Mouse (Mus musculus): ENCODE measurements around the gene Fam229b.

Gene Fam229b

DNA sequence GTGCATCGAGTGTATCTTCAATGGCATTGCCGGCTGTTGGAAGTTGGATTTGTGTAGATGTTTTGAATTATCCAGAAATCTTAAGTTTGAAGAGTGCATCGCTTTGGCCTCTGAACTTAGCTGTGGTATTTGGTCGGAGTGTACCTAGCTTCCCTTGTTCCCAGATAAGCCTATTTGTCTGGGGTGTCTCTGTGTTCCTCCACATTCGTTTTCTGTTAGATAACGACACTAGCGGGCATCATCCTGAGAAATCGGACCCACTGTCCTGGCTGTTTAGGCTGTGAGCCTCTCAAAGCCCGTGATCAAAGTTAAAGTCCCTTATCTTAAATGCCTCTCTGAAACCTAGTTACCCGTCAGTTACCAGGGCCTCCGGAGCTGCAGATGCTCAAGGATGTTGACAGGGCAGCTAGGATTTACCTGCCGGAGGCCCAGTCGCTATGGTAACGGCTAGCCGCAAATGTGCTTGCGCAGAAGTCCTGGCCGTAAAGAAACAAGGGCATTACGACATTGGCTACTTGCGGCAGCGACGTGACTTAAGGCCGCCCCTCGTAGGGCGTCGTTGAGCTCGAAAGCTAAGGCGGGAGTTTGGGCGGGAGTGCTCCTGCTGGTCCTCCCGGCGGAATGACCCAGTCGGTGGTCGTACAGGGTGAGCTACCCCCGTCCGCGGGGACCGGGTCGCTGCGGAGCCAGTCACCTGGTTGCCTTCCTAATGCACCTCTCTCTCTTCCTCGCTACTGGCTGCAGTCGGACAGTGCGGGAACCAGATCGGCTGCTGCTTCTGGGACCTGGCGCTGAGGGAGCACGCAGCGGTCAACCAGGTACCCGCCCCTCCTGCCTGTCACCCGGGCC is at the start of gene Fam229b, which contains the start of gene Tube1:
TSS of gene Fam229b (minus strand) at position 453 of the 849 bp plus-strand sequence.
TSS of gene Tube1 (plus strand) at position 515 of the 849 bp plus-strand sequence.
- peak; percentile 91 to 93 for DNase-seq

DNA sequence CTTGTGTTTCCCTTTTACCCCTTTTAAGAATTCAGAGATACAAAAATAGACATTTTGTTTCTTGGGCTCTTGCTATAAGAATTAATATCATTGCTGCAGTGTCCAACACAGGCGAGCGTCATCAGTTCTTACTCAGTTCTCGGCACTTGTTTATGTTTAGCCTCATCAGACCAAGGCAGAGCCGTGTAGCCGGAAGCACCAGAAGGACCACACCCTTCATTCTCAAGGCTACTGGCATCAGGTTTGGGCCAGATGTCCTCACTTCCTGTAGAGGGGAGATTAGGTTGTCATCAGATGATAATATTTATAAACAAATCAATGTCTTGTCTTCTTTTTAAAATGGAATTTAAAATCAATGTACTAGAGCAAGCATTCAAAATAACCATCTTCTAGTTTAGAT is 43.3 kb upstream of the Fam229b start:
- DNase-seq: peak; percentile 22 to 56

DNA sequence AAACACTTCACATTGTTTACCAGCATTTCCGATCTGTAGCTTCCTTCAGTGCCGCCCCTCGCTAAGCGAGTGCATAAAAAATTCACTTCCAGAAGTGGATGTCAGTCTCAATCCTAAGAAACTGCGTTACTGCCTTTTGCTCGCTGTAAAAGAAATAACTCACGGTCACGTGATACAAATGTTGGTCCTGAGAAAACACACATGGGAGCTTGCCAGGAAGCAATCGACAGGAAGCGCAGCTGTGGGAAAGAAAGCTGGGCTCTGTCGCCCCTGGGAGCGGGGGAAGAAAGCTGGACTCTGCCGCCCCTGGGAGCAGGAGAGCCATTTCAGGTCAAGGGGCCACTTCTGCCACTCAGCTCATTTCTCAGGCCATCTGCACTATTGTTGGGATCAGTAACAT is 39.4 kb upstream of the Fam229b start:
- peak; percentile 15 to 54 for DNase-seq

DNA sequence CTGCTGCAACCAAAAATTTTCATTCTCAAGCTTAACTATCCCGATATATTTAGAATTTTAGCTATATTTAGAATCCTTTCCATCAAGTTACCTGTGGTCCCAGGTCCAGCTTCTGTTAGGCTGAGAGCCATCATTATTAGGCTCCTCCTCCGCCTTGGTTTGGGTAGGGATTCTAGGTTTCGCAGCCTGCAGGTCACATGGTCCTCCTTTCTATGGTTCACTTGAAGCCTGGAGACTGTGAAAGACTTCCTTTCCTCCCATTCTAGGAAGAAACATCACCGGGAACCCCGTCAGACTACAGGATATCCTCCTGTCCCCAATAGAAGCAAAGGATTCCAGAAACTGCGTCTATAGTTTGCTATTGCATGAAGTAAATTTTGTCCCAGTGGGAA is 38.8 kb upstream of the Fam229b start:
- no peak for DNase-seq

DNA sequence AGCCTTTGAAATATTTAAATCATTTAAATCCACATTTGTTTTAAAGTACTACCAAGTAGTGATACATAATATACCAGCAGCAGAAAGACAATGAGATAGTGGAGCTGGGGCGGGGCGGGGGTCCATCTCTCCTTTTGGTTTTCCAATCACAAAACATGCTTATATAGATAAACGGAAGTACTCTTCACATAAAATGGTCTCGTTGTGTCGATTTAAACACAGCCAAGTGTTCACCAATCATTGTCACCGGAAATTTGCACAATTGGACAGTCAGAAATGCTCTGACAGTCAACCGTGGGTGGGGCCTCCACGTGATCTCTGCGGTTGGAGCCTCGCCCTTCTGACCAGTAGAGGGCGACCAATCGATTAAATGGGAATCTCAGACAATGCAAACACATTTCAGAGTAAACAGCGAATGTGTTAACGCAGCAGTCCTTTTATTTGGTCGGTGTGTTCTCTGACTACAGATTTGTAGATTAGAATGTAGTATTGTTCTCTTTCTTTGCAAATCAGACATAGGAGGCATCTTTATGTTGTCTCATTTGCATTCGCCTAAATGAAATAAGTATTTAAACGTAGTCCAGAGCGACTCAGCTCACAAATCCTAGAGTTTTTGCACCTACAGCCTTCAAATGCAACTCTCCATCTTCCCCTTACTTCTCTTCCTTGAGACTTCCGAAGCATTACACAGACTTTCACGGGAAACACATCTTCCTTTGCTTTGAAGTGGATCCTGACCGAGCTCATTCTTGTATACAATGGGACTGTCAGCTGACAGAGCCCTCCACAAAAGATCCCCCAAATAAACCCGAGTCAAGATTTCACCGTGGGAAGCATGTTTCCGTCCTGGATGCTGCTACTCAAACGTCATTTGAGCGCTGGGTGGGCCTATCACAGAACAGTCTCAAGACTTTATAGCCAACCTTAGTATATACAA is 38.2 kb upstream of the Fam229b start:
- DNase-seq: peak; percentile 87 to 91

DNA sequence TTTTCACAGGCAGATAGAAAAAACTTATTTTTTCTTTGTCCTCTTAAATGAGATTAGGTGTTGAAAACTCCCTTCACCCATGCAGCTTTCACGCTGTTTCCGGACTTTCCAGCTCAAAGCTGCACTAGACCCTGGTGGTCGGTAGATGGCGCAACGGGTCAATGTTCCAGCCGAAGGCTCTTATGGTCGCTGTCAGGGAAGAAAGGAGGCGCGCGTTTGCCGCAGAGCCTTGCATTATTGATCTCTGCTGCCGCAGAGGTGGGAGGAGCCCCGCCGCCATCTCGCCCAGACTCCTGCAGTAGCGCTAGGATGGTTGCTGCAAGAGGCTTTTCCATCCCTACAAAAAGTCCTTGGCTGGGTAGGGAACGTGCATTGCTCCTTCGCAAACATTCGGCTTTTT is 37.4 kb upstream of the Fam229b start:
- peak; percentile 90 to 91 for DNase-seq

DNA sequence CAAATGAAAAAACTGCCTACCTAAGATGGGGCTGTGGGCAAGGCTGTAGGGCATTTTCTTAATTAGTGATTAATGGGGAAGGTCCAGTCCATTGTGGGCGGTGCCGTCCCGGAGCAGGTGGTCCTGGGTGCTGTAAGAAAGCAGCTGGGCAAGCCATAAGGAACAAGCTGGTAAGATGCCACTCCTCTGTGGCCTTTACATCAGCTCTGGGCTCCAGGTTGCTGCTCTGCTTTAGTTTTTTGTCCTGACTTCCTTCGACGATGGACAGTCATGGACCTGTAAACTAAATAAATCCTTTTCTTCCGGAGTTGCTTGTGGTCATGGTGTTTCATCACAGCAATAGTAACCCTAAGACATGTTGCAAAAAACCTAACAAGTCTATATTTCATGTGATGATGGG is 37.0 kb upstream of the Fam229b start:
- DNase-seq: no peak

DNA sequence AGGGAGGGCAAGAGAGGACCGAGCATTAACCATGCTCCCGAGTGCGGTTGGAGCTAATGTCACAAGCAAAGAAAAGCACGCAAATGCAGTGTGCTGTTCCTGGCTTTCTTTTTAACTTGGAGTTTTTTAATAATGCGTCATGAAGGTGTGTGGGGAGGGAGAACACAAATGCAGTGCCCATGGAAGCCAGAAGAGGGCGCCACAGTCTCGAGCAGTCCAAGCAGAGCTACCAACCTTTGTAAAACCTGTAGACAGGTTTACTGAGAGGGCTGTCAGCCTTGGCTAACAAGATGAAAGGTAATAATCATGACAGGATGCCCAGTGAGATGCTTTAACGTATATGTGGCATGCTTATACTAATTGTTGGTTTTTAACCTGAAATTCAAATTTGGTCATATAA is 36.5 kb upstream of the Fam229b start:
- DNase-seq: peak; percentile 60 to 71

DNA sequence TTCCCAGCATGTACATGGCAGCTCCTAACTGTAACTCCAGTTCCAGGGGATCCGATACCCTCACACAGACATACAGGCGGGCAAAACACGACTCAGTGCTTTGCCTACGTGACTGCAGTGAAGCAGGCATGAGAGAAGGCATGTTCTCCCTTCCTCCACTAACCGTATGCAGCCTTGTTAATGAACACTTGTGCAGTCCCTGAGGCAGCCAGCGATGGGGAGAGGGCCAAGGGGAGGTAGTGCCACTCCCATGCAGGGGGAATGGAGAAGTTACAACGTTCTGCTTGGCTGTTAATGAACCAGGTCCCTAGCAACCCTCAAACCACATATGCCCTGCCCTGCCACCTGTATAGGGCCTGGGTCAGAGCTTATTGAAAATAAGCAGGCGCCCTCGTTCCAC is 35.9 kb upstream of the Fam229b start:
- DNase-seq: no peak

DNA sequence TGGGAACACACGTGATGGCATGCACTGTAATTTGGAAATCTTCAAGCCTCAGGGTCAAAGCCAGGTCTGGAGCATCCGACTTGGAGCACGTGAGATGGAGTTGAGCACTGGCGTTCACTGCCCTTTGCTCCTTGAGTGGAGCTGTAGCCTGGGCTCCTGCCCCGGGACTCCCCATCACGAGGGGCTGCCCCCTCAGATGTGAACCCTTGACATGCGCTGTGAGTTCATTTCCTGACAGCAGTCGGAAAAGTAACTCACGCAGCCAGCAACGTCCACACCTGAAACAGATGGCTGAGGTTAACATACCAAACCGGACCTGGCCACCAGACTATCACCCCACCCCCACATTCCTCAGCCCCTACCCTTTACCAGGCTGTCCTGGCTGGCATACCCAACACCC is 33.9 kb upstream of the Fam229b start:
- DNase-seq: no peak

DNA sequence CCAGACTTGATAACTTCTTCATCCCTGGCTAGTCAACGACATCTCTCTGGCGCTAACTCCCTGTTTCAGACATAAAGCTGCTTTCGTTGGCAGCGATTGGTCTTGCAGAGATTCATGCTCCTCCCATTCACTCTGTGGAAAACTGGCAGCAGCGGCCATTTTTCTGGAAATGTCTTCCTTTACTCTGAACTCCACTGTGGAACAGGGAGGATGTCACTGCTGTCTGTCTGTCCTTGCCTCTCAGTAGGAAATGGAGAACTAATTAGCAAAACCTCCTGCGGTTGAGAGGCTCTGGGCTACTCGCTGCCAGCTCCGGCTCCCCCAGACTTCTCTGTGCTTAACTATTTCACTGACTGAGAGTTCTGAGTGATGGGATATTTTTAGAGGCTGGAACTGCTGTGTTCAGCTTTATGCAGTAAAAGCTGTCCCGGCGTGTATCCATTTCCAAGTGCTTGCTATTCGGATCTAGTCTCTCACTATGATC is 32.0 kb upstream of the Fam229b start:
- peak in 1 of 2 experiments; percentile 14 for DNase-seq

DNA sequence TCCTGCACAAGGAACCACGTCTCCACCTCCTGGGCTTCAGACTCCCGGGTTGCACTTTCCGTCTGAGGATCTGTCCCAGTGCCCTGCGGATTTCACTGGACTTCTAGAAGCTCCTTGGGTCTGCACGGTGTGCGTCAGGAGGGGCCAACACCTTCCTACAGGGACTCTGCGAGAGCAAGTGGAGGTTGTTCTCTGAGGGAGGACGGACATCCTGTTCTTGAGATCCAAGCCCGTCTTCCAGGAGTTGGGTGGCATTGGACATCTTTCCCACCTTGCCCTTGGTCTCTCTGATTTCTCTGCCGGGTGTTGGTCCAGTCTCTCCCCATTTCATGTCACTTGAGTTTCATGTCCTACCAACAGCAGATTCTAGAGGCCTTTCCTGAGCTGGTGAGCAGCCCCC is 30.0 kb upstream of the Fam229b start, which contains the start of gene Ccn6:
TSS of gene Ccn6 (minus strand) at position 101 of the 400 bp plus-strand sequence.
- no peak for DNase-seq

DNA sequence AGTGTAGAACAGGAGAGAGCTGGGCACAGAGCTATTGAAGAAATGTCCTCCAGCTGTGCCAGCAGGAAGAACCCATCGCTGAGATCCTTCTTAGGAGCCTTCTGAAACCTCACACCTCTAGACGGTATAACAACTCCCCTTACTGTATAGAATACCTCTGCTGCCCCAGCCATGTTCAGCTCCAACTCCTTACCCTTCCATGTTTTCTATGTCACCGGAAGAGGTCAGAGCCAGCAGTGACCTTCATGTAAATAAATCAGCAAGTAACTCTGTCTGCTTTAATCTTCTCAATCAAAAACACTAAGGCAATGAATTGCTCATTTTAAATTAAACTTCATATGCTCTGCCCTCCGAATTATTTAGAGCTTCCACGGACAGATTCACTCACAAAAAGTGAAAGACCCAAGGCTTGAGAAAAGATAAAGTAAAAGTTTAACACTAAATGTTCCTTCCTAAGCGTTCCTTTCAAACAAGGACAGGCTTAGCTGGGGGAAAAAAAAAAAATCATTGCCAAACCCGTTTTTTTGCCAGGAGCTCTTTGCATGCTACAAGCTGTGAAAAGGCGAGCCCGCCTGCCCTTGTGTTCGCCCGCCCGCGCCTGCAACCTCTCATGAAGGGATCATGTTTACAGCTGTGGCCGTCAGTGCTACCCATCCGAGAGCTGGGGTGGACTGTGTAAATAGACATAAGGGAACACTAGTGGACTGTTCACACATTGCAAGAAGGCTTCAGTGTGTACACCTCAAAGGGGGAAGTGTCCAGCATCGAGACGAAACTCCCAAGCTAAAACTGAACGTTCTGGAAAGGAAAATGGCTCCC is 29.2 kb upstream of the Fam229b start:
- peak in 1 of 2 experiments; percentile 28 for DNase-seq

DNA sequence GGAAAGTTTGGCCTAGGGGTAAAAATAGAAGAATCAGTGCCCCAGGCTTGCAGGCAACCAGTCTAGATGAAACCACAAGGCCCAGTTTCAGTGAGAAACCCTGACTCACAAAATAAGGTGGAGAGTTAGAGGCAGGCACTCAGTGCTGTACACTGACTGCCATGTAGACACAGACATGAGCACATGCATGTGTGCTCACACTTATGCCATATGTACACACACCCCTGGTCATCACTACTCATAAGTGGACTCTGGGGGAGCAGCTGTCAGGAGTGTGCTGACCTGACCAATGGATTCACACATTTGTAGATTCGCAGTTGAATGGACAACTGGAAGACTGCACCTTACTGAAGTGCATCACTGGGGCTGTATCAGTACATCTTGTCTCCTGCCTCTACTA is 27.7 kb upstream of the Fam229b start:
- no peak for DNase-seq

DNA sequence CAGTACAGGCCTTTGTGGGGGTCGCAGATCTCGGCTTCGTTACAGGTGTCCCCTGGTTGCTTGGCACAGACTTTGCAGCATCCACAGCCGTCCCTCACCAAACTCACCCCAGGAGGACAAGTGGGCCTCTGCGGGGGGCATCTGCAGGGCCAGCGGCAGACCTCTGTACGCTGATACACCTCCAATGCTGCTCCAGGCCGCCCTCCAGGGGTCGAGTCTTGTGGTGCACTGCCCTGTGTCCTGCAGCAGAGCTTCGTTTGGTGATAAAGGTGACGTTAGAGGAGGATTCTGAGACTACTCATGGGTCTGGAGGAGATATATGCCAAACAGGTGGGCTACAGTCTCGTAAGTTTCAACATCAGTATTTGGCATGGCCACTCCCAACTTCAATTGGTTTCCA is 24.6 kb upstream of the Fam229b start:
- no peak for DNase-seq

DNA sequence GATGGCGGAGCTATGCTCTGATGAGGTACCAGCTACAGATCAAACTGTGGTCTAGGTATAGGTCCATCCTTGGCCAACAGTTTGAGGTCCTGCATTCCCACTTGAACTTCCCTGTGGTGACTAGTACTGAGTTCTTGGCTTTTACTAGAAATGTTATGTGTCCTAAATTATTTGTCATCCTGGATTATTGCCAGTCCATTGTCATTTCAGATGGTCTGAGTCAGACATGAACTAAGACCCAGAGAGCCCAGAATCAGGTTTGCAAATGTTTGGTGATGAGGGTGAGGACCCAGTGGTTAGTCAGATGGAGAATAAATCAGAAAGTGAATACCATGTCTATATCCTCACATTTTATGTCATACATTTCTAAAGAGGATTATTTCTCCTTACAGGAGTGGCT is 23.6 kb upstream of the Fam229b start:
- no peak for DNase-seq

DNA sequence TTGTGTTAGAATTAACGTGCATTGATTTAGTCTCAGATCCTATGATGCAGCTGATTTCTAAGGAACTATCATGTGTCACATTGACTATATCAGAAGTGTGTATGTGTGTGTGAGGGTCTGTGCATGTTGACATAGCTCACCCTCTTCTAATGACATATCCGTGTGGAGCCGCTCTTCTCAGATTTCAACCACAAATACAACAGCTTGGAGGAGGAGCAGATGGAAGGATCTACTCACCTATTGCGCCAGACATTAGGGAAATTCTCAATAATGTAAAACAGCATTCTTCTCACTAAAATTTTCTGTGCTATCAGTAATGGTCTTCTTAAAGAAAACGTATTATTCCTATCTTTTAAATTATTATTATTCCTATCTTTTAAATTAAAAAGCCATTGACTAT is 23.0 kb upstream of the Fam229b start:
- no peak for DNase-seq

DNA sequence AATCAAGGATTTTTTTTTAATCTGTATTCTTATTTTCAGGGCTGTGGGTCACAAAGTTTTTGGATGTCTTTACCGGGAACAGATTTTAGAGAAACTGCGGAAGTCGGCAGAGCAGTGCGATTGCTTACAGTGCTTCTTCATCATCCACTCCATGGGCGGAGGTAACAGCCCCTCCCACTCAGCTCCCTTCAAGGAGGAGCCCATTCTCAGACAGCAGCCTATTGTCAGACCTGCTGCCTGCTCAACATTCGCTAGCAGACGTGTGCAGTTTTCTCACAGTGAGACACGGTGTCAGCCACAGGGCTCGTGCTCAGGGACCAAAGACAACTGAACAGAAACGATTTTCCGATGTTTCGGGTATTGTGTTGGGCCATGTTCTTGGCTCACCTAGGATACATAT is 8.5 kb upstream of the Fam229b start:
- no peak for DNase-seq

DNA sequence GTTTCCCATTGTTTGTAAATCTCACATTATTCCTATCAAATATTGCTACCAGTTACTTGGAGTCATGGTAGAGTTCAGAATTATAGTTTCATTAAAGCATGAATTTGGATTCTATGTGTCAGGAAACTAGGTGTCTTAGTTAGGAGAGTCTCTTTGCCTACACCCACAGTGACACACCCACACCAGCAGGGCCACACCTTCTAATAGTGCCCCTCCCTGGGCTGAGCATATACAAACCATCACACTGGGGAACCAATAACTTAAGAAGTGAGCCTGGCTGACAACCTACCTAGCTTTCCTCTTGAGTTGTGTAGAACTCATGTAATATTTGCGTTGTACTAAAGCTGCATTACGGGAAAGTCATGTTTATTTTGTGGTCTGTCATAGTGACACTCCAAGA is 7.7 kb upstream of the Fam229b start:
- no peak for DNase-seq

DNA sequence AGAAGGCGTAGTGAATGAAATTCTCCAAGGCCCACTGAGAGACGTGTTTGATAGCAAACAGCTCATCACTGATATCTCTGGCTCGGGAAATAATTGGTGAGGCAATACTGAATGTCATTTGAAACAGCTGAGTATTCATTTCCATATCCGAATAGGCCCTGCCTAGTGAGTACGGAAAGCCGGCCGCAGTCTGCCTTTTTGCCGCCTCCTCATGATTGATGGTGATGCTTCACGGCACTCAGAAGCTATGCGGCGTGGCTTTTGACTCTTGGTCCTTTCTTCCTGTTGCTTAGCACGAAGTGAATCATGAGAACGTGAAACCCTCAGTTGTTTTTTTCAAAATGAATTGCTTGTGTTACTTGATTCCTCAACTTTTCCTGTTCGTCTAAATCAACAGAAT is 7.1 kb upstream of the Fam229b start:
- no peak for DNase-seq

DNA sequence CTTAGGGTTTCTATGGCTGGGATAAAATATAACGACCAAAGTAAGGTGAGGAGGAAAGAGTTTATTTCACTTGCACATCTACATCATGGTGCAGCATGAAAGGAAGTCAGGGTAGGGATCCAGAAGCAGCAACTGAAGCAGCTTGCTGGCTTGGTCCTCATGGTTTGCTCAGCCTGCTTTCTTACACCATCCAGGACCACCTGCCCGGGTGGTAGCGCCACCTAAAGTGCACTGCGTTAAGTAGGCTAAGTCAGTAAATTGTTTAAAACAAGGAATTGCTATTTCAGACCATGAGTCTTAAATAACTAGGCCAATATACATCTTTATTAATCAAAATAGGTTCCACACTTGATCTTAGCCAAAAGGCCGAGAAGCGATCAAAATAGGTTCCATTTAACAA is 5.0 kb upstream of the Fam229b start:
- DNase-seq: no peak

DNA sequence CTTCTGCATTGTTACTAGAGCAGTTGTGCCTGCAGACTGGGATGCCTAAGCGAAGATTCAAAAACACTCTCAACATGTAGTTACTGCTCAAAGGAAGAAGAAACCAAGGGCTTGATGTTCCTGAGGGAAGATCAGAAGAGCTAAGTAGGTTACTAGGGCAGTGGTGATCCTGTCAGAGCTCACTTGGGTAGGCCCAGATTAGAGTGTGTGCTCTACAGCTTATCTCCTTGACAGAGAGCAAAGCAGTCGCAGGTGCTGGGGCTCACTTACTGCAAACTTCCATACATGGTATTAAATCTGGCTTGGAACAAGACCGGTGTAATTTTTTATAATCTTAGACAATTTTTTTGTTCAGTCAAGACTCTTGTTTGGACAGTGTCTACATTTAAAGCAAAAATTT is 4.1 kb upstream of the Fam229b start:
- no peak for DNase-seq

DNA sequence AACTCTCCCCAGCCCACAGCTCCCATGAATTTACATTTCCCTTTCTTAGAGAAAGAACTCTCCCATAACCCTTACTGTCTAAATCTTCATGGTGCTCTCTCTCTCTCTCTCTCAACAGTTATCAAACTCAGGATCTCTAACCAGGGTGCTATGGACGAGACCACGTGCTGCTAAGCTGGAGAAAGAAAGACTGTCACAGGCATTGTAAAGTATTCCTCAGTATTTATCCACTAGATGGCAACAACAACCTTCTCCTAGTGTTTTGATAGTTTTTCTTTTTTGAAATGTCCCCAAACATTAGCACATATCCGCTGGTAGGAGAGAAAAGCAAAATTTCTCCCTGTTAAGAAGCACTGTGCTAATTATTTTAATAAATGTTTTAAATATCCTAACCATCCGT is 12.3 kb downstream of the Fam229b start:
- no peak for DNase-seq
